Mouse (Mus musculus) forebrain, embryonic 11.5 days (tissue): ENCODE results near the gene Olfr1340. TPM values are rescaled to one million over a fixed set of nuclear protein-coding genes. Genes with fewer than 3 reads are reported as not detected.

Experiments
- ATAC-seq: fragments of 200-750 bp; cut with Nextera tagmentation; replicated peaks from 2 replicates; pipeline ENCODE4 v1.8.0; 2017; ENCODE audit warnings: moderate TSS enrichment; ENCODE audit not compliant: low FRiP score
- DNase-seq: peaks from one replicate; pipeline ENCODE4 v3.0.0-alpha.2; 2017; ENCODE audit warnings: low spot score
- H3K27ac ChIP-seq: fragments of 300-500 bp; sonication (generic); 2 replicates; pipeline ENCODE4 v1.5.1; 2014; ENCODE audit warnings: low read depth, low read length
- H3K27me3 ChIP-seq: fragments of 300-500 bp; sonication (generic); 2 replicates; pipeline ENCODE4 v1.6.1; 2014; ENCODE audit warnings: mild to moderate bottlenecking, low read length, mixed read lengths; ENCODE audit not compliant: control insufficient read depth, insufficient read depth
- H3K36me3 ChIP-seq: fragments of 300-500 bp; sonication (generic); 2 replicates; pipeline ENCODE4 v1.6.1; 2014; ENCODE audit warnings: mild to moderate bottlenecking, low read length, moderate library complexity, mixed read lengths; ENCODE audit not compliant: control insufficient read depth, insufficient read depth
- H3K4me1 ChIP-seq: fragments of 300-500 bp; sonication (generic); replicated peaks from 2 replicates; pipeline ENCODE4 v1.6.1; 2014; ENCODE audit warnings: low read length, mixed read lengths; ENCODE audit not compliant: control insufficient read depth, insufficient read depth
- H3K4me2 ChIP-seq: fragments of 300-500 bp; sonication (generic); 2 replicates; pipeline ENCODE4 v1.6.1; 2014; ENCODE audit warnings: low read depth, mild to moderate bottlenecking, low read length, moderate library complexity, mixed read lengths; ENCODE audit not compliant: severe bottlenecking
- H3K4me3 ChIP-seq: fragments of 300-500 bp; sonication (generic); 2 replicates; pipeline ENCODE4 v1.5.1; 2014; ENCODE audit warnings: low read depth, low read length
- H3K9ac ChIP-seq: fragments of 300-500 bp; sonication (generic); 2 replicates; pipeline ENCODE4 v1.6.1; 2014; ENCODE audit warnings: low read length
- H3K9me3 ChIP-seq: fragments of 300-500 bp; sonication (generic); 2 replicates; pipeline ENCODE4 v1.6.1; 2016; ENCODE audit warnings: low read length, mixed read lengths; ENCODE audit not compliant: control insufficient read depth
- WGBS: fragments of 180-500 bp; shearing (Covaris S2); extraction: QIAGEN DNeasy Blood & Tissue Kit; methylation state at CpG from one replicate; pipeline ENCODE4 v1.1.7; 2014; 5-methylcytosine and 5-hydroxymethylcytosine counted together
- polyA plus RNA-seq: library from polyadenylated mRNA; unstranded; fragments of >200 nt; fragmentation: Nextera tagmentation; extraction: Ambion mirVana; gene quantifications from 2 replicates; pipeline ENCODE4 v1.2.1, GENCODE M21; 2014

The Olfr1340 gene
- not detected in 2 replicates for polyA plus RNA-seq

GRCm38 (mm10) chr4:118719838-118720237 is at the start of gene Olfr1340:
Gene Olfr1340 (plus strand): TSS chr4:118720138.
- H3K9ac ChIP-seq, result no peak within 1 kb of the TSS
- no peaks in the 10 kb centered on the region for H3K27me3 ChIP-seq
- no peak for DNase-seq
- ATAC-seq, result no peak
- no peaks in the 10 kb centered on the region for H3K4me1 ChIP-seq
- no peak within 1 kb of the TSS for H3K4me2 ChIP-seq
- H3K9me3 ChIP-seq, result no peaks in the 10 kb centered on the region
- H3K27ac ChIP-seq, result no peak within 1 kb of the TSS
- no peak within 1 kb of the TSS for H3K4me3 ChIP-seq
- H3K36me3 ChIP-seq, result no peaks in the 10 kb centered on the region

GRCm38 (mm10) chr4:118687086-118687485 is 32.9 kb upstream of the Olfr1340 start:
- H3K27ac ChIP-seq, result no peak overlapping the region
- DNase-seq (no peak), ATAC-seq (no peak)
- WGBS, result 77% methylated on average over 2 of the region's 2 CpGs
- H3K27me3 ChIP-seq, result no peaks in the 10 kb centered on the region
- H3K4me2 ChIP-seq, result no peak overlapping the region
- no peak overlapping the region for H3K4me3 ChIP-seq
- no peaks in the 10 kb centered on the region for H3K36me3 ChIP-seq
- H3K9ac ChIP-seq, result no peak overlapping the region
- H3K4me1 ChIP-seq, result no peaks in the 10 kb centered on the region
- no peaks in the 10 kb centered on the region for H3K9me3 ChIP-seq

- Histone ChIP-seq H3K9ac (no peak within 1 kb of the TSS), H3K4me1 (no peaks in the 10 kb centered on the region), H3K9me3 (no peaks in the 10 kb centered on the region), H3K4me3 (no peak within 1 kb of the TSS), H3K27me3 (no peaks in the 10 kb centered on the region), H3K36me3 (no peaks in the 10 kb centered on the region), H3K27ac (no peak within 1 kb of the TSS), H3K4me2 (no peak within 1 kb of the TSS)
- no peak for ATAC-seq
- no peak for DNase-seq
- WGBS, result 58% methylated on average over 12 of the region's 12 CpGs
Observed at GRCm38 (mm10) chr4:118692412-118692973, 27.4 kb upstream of the Olfr1340 start, which contains the start of gene Olfr1342. Gene Olfr1342 (minus strand): TSS chr4:118692756.

- no peaks in the 10 kb centered on the region for H3K4me1 ChIP-seq
- H3K4me3 ChIP-seq, result no peak overlapping the region
- ATAC-seq (no peak), DNase-seq (no peak)
- H3K27me3 ChIP-seq, result no peaks in the 10 kb centered on the region
- H3K27ac ChIP-seq, result no peak overlapping the region
- no peaks in the 10 kb centered on the region for H3K9me3 ChIP-seq
- H3K36me3 ChIP-seq, result no peaks in the 10 kb centered on the region
- no peak overlapping the region for H3K9ac ChIP-seq
- WGBS, result 41% methylated on average over 2 of the region's 2 CpGs
- no peak overlapping the region for H3K4me2 ChIP-seq
Observed at GRCm38 (mm10) chr4:118693812-118694211, 26.1 kb upstream of the Olfr1340 start.

GRCm38 (mm10) chr4:118703223-118703622 is 16.7 kb upstream of the Olfr1340 start, which contains the start of gene Olfr1341:
Gene Olfr1341 (plus strand): TSS chr4:118703523.
- Histone ChIP-seq H3K9me3 (no peaks in the 10 kb centered on the region), H3K36me3 (no peaks in the 10 kb centered on the region), H3K4me3 (no peak within 1 kb of the TSS), H3K4me2 (no peak within 1 kb of the TSS), H3K4me1 (no peaks in the 10 kb centered on the region), H3K9ac (no peak within 1 kb of the TSS), H3K27ac (no peak within 1 kb of the TSS), H3K27me3 (no peaks in the 10 kb centered on the region)
- WGBS, result 80% methylated on average over 3 of the region's 3 CpGs
- no peak for ATAC-seq
- DNase-seq, result no peak

- Histone ChIP-seq H3K4me3 (no peak overlapping the region), H3K9ac (no peak overlapping the region), H3K9me3 (no peaks in the 10 kb centered on the region), H3K4me1 (no peaks in the 10 kb centered on the region), H3K36me3 (no peaks in the 10 kb centered on the region), H3K4me2 (no peak overlapping the region), H3K27ac (no peak overlapping the region), H3K27me3 (no peaks in the 10 kb centered on the region)
- DNase-seq, result no peak
- 78% methylated on average over 5 of the region's 5 CpGs for WGBS
- ATAC-seq, result no peak
Observed at GRCm38 (mm10) chr4:118708086-118708485, 11.9 kb upstream of the Olfr1340 start.

GRCm38 (mm10) chr4:118711656-118712055 is 8.3 kb upstream of the Olfr1340 start:
- H3K4me3 ChIP-seq, result no peak overlapping the region
- H3K4me2 ChIP-seq, result no peak overlapping the region
- WGBS, result 12% methylated on average over 1 of the region's 1 CpGs
- H3K36me3 ChIP-seq, result no peaks in the 10 kb centered on the region
- H3K4me1 ChIP-seq, result no peaks in the 10 kb centered on the region
- no peak overlapping the region for H3K27ac ChIP-seq
- ATAC-seq (no peak), DNase-seq (no peak)
- no peaks in the 10 kb centered on the region for H3K9me3 ChIP-seq
- H3K27me3 ChIP-seq, result no peaks in the 10 kb centered on the region
- H3K9ac ChIP-seq, result no peak overlapping the region

GRCm38 (mm10) chr4:118721742-118722483 is 2.0 kb downstream of the Olfr1340 start:
- no peaks in the 10 kb centered on the region for H3K4me1 ChIP-seq
- H3K27me3 ChIP-seq, result no peaks in the 10 kb centered on the region
- H3K9me3 ChIP-seq, result no peaks in the 10 kb centered on the region
- H3K27ac ChIP-seq, result no peak overlapping the region
- 55% methylated on average over 10 of the region's 10 CpGs for WGBS
- no peak overlapping the region for H3K4me3 ChIP-seq
- no peaks in the 10 kb centered on the region for H3K36me3 ChIP-seq
- no peak overlapping the region for H3K9ac ChIP-seq
- ATAC-seq (no peak), DNase-seq (peak; percentile 61)
- H3K4me2 ChIP-seq, result no peak overlapping the region

GRCm38 (mm10) chr4:118731875-118732274 is 11.9 kb downstream of the Olfr1340 start, which contains the start of gene Olfr1339:
Gene Olfr1339 (plus strand): TSS chr4:118732175.
- H3K9me3 ChIP-seq, result no peaks in the 10 kb centered on the region
- no peaks in the 10 kb centered on the region for H3K27me3 ChIP-seq
- 91% methylated on average over 1 of the region's 1 CpGs for WGBS
- H3K4me2 ChIP-seq, result no peak within 1 kb of the TSS
- H3K36me3 ChIP-seq, result no peaks in the 10 kb centered on the region
- H3K4me3 ChIP-seq, result no peak within 1 kb of the TSS
- no peak within 1 kb of the TSS for H3K9ac ChIP-seq
- ATAC-seq (no peak), DNase-seq (no peak)
- no peak within 1 kb of the TSS for H3K27ac ChIP-seq
- no peaks in the 10 kb centered on the region for H3K4me1 ChIP-seq
